ENCODE assay signal across 7 mouse cellular contexts in genomic region chr2:167697902-167698301, GRCm38 (mm10). TPM values are rescaled to one million over a fixed set of nuclear protein-coding genes. Genes with fewer than 3 reads are reported as not detected.
DNase-seq lines count a peak whose midpoint lies in the region; ATAC-seq and TF ChIP-seq lines count a peak whose summit lies in the region.

No protein-coding gene starts in this region.

- no peak for TF ChIP-seq CTCF in kidney, adult 2 months (conservative IDR thresholded peaks at IDR 0.05; ENCODE audit: insufficient read depth, insufficient read length, low read depth, low read length)

- no peaks in the 10 kb centered on the region for H3K27me3 ChIP-seq in kidney, adult 2 months (replicated peaks; ENCODE audit: control insufficient read depth, insufficient read depth, low read length)
- H3K27me3 ChIP-seq in forebrain, embryonic 12.5 days = no peaks in the 10 kb centered on the region

- peak overlapping the region; percentile 34 for H3K27ac ChIP-seq in kidney, adult 2 months (ENCODE audit: insufficient read depth, low read depth, low read length)
- H3K27ac ChIP-seq in forebrain, embryonic 12.5 days = no peak overlapping the region

- ATAC-seq in activated CD4-positive, CD25-positive, alpha-beta regulatory T cell, adult 4 months = peak; percentile 99
- no peak for ATAC-seq in forebrain, embryonic 12.5 days (ENCODE audit: low FRiP score)

- H3K4me1 ChIP-seq in kidney, adult 2 months (ENCODE audit: control insufficient read depth, insufficient read depth, low read length) = peaks cover 5% of the 10 kb centered on the region; the same call in 1 of the 2 replicates
- H3K4me1 ChIP-seq in forebrain, embryonic 12.5 days = no peaks in the 10 kb centered on the region

- no peak overlapping the region for H3K9ac ChIP-seq in forebrain, embryonic 12.5 days

- no peak for TF ChIP-seq POLR2A in kidney, adult 2 months (IDR thresholded peaks at IDR 0.05; ENCODE audit: low read depth, low read length)

- no peak overlapping the region for H3K4me3 ChIP-seq in kidney, adult 2 months (ENCODE audit: insufficient read depth, low read depth, low read length)
- H3K4me3 ChIP-seq in forebrain, embryonic 12.5 days (replicated peaks) = no peak overlapping the region

- WGBS in kidney, adult 2 months = 20% methylated on average over 5 of the region's 5 CpGs
- WGBS in forebrain, embryonic 12.5 days = 67% methylated on average over 5 of the region's 5 CpGs

- peak; percentile 59 for DNase-seq in gastrocnemius, postnatal 25 days
- peak; percentile 84 for DNase-seq in kidney, adult 2 months
- DNase-seq in lung, postnatal 14 days = peak; percentile 63
- peak; percentile 45 to 48 for DNase-seq in thymus, postnatal 10 days (ENCODE audit: low spot score in 2 of 2)
- no peak for DNase-seq in cerebellum, adult 18-20 months

- 0 out of 2 replicates have a peak, but pooled peaks cover 5% of the 10 kb centered on the region for H3K9me3 ChIP-seq in forebrain, embryonic 12.5 days

- no peaks in the 10 kb centered on the region for H3K36me3 ChIP-seq in kidney, adult 2 months (ENCODE audit: control insufficient read depth, insufficient read depth, low read length)
- H3K36me3 ChIP-seq in forebrain, embryonic 12.5 days (replicated peaks) = no peaks in the 10 kb centered on the region

- H3K4me2 ChIP-seq in forebrain, embryonic 12.5 days = no peak overlapping the region

RNA-seq across cellular contexts. Expression of gene Tmem189, which starts 8.3 kb away (rescaled TPM):
- polyA plus RNA-seq in activated CD4-positive, CD25-positive, alpha-beta regulatory T cell, adult 4 months (2017; shearing (Covaris generic)) = 10 to 100 TPM; 12.6 to 13.5 TPM
- total RNA-seq in gastrocnemius, postnatal 25 days (2021) = 10 to 100 TPM; 13.4 to 18.9 TPM
- 288 and 414 TPM in 2 replicates for polyA plus RNA-seq in kidney, adult 2 months (2012; rRNA removed)
- polyA plus RNA-seq in forebrain, embryonic 12.5 days (2016; fragmentation: Nextera tagmentation; extraction: Ambion mirVana) = 31.2 and 34.5 TPM in 2 replicates

RNA-seq across cellular contexts. Expression of gene Cebpb, which starts 9.2 kb away (rescaled TPM):
- polyA plus RNA-seq in activated CD4-positive, CD25-positive, alpha-beta regulatory T cell, adult 4 months (2017; shearing (Covaris generic)) = 1 to 10 TPM in 1 of 2 experiments, under 1 TPM in 1; 0.32 to 2.6 TPM
- 10 to 100 TPM; 93.5 to 95.6 TPM for total RNA-seq in gastrocnemius, postnatal 25 days (2021)
- polyA plus RNA-seq in kidney, adult 2 months (2012; rRNA removed) = 45.3 and 70.3 TPM in 2 replicates
- polyA plus RNA-seq in forebrain, embryonic 12.5 days (2016; fragmentation: Nextera tagmentation; extraction: Ambion mirVana) = 0.95 and 1.5 TPM in 2 replicates

RNA-seq across cellular contexts. Expression of gene Gm20431, which starts 36.6 kb away (rescaled TPM):
- polyA plus RNA-seq in activated CD4-positive, CD25-positive, alpha-beta regulatory T cell, adult 4 months (2017; shearing (Covaris generic)) = not detected
- total RNA-seq in gastrocnemius, postnatal 25 days (2021) = 10 to 100 TPM in 1 of 2 experiments, 1 to 10 TPM in 1; 7.7 to 11.6 TPM
- 30.7 and 31.8 TPM in 2 replicates for polyA plus RNA-seq in kidney, adult 2 months (2012; rRNA removed)
- 7.5 and 10.2 TPM in 2 replicates for polyA plus RNA-seq in forebrain, embryonic 12.5 days (2016; fragmentation: Nextera tagmentation; extraction: Ambion mirVana)

Comparison
In these comparisons a context has a peak if more than half of its experiments do, and no peak if none do; other contexts are left out.
1. DNase-seq: peak in gastrocnemius, postnatal 25 days (single experiment), kidney, adult 2 months (single experiment), lung, postnatal 14 days (single experiment) and thymus, postnatal 10 days (2 of 2); none in cerebellum, adult 18-20 months (0 of 2).
2. RNA of gene Cebpb, which starts 9.2 kb away (polyA plus RNA-seq): 45.3 to 70.3 TPM in kidney, adult 2 months; 0.32 to 2.6 TPM in activated CD4-positive, CD25-positive, alpha-beta regulatory T cell, adult 4 months and 0.95 to 1.5 TPM in forebrain, embryonic 12.5 days; every median in the first group is over 10 times any median in the second.